Mouse (Mus musculus): ENCODE measurements around the gene Qpct.

- TF ChIP-seq CTCF (conservative IDR thresholded peaks at IDR 0.05; ENCODE audit: low read length) (no peak), POU5F1 (IDR thresholded peaks at IDR 0.05; ENCODE audit: borderline replicate concordance, low read length) (no peak)
Observed at GRCm38 (mm10) chr17:79135826-79136225, 84.1 kb downstream of the Qpct start.

Measured in E14TG2a.4 (cell line).